Mouse (Mus musculus): ENCODE data around the gene Scamp1. TPM values are rescaled to one million over a fixed set of nuclear protein-coding genes. Genes with fewer than 3 reads are reported as not detected.

Scamp1 gene
- polyA plus RNA-seq, 1 experiment from 2014 or later = 33.1 TPM

GRCm38 (mm10) chr13:94266530-94266929 is 19.1 kb downstream of the Scamp1 start:
- 92% methylated on average over 6 of the region's 6 CpGs for WGBS

GRCm38 (mm10) chr13:94265291-94265690 is 20.4 kb downstream of the Scamp1 start:
- Histone ChIP-seq H3K27ac (no peak overlapping the region), H3K9me3 (no peaks in the 10 kb centered on the region), H3K36me3 (no peaks in the 10 kb centered on the region), H3K27me3 (ENCODE audit: insufficient read depth, poor library complexity, severe bottlenecking) (no peaks in the 10 kb centered on the region), H3K4me1 (replicated peaks) (peaks cover 6% of the 10 kb centered on the region; the same call in 1 of the 2 replicates), H3K4me3 (no peak overlapping the region)
- 73% methylated on average over 3 of the region's 3 CpGs for WGBS
- DNase-seq (ENCODE audit: low spot score) = no peak

More at GRCm38 (mm10) chr13:94266530-94266929, 19.1 kb downstream of the Scamp1 start:
- H3K36me3 ChIP-seq = no peaks in the 10 kb centered on the region
- peaks cover 6% of the 10 kb centered on the region; the same call in 1 of the 2 replicates for H3K4me1 ChIP-seq (replicated peaks)
- no peak overlapping the region for H3K27ac ChIP-seq
- DNase-seq (ENCODE audit: low spot score) = no peak
- H3K4me3 ChIP-seq = no peak overlapping the region
- no peaks in the 10 kb centered on the region for H3K9me3 ChIP-seq
- H3K27me3 ChIP-seq (ENCODE audit: insufficient read depth, poor library complexity, severe bottlenecking) = no peaks in the 10 kb centered on the region

- Histone ChIP-seq H3K4me3 (no peak overlapping the region), H3K27ac (no peak overlapping the region), H3K27me3 (ENCODE audit: insufficient read depth, poor library complexity, severe bottlenecking) (no peaks in the 10 kb centered on the region), H3K36me3 (no peaks in the 10 kb centered on the region), H3K9me3 (no peaks in the 10 kb centered on the region), H3K4me1 (replicated peaks) (peaks cover 6% of the 10 kb centered on the region; the same call in 1 of the 2 replicates)
- DNase-seq (ENCODE audit: low spot score) = no peak
- WGBS = 88% methylated on average over 5 of the region's 5 CpGs
These were observed 21.7 kb downstream of the Scamp1 start for GRCm38 (mm10) chr13:94263943-94264342.

GRCm38 (mm10) chr13:94262551-94262950 is 23.1 kb downstream of the Scamp1 start:
- DNase-seq (ENCODE audit: low spot score) = no peak
- Histone ChIP-seq H3K27me3 (ENCODE audit: insufficient read depth, poor library complexity, severe bottlenecking) (no peaks in the 10 kb centered on the region), H3K9me3 (no peaks in the 10 kb centered on the region), H3K36me3 (no peaks in the 10 kb centered on the region), H3K4me3 (no peak overlapping the region), H3K4me1 (replicated peaks) (no peaks in the 10 kb centered on the region), H3K27ac (no peak overlapping the region)
- 79% methylated on average over 4 of the region's 4 CpGs for WGBS

- 78% methylated on average over 6 of the region's 6 CpGs for WGBS
- Histone ChIP-seq H3K36me3 (no peaks in the 10 kb centered on the region), H3K27me3 (ENCODE audit: insufficient read depth, poor library complexity, severe bottlenecking) (no peaks in the 10 kb centered on the region), H3K4me1 (replicated peaks) (no peaks in the 10 kb centered on the region), H3K4me3 (no peak overlapping the region), H3K27ac (no peak overlapping the region), H3K9me3 (no peaks in the 10 kb centered on the region)
- no peak for DNase-seq (ENCODE audit: low spot score)
These were observed 24.0 kb downstream of the Scamp1 start for GRCm38 (mm10) chr13:94261624-94262023.

GRCm38 (mm10) chr13:94260961-94261360 is 24.7 kb downstream of the Scamp1 start:
- DNase-seq (ENCODE audit: low spot score) = no peak
- H3K27me3 ChIP-seq (ENCODE audit: insufficient read depth, poor library complexity, severe bottlenecking) = no peaks in the 10 kb centered on the region
- no peaks in the 10 kb centered on the region for H3K9me3 ChIP-seq
- H3K27ac ChIP-seq = no peak overlapping the region
- 84% methylated on average over 8 of the region's 8 CpGs for WGBS
- H3K36me3 ChIP-seq = no peaks in the 10 kb centered on the region
- H3K4me3 ChIP-seq = no peak overlapping the region
- H3K4me1 ChIP-seq (replicated peaks) = no peaks in the 10 kb centered on the region

GRCm38 (mm10) chr13:94259210-94259609 is 26.4 kb downstream of the Scamp1 start:
- no peaks in the 10 kb centered on the region for H3K27me3 ChIP-seq (ENCODE audit: insufficient read depth, poor library complexity, severe bottlenecking)
- no peaks in the 10 kb centered on the region for H3K36me3 ChIP-seq
- 0 out of 2 replicates have a peak, but pooled peaks cover 2% of the 10 kb centered on the region for H3K9me3 ChIP-seq
- 89% methylated on average over 5 of the region's 5 CpGs for WGBS
- no peak for DNase-seq (ENCODE audit: low spot score)
- no peak overlapping the region for H3K27ac ChIP-seq
- no peak overlapping the region for H3K4me3 ChIP-seq
- H3K4me1 ChIP-seq (replicated peaks) = no peaks in the 10 kb centered on the region

- WGBS = 91% methylated on average over 6 of the region's 6 CpGs
- DNase-seq (ENCODE audit: low spot score) = no peak
- H3K27me3 ChIP-seq (ENCODE audit: insufficient read depth, poor library complexity, severe bottlenecking) = no peaks in the 10 kb centered on the region
- 0 out of 2 replicates have a peak, but pooled peaks cover 2% of the 10 kb centered on the region for H3K9me3 ChIP-seq
- H3K4me1 ChIP-seq (replicated peaks) = no peaks in the 10 kb centered on the region
- H3K4me3 ChIP-seq = no peak overlapping the region
- no peaks in the 10 kb centered on the region for H3K36me3 ChIP-seq
- no peak overlapping the region for H3K27ac ChIP-seq
These were observed 27.1 kb downstream of the Scamp1 start for GRCm38 (mm10) chr13:94258530-94258929.

- Histone ChIP-seq H3K4me1 (replicated peaks) (no peaks in the 10 kb centered on the region), H3K27me3 (ENCODE audit: insufficient read depth, poor library complexity, severe bottlenecking) (no peaks in the 10 kb centered on the region), H3K9me3 (0 out of 2 replicates have a peak, but pooled peaks cover 2% of the 10 kb centered on the region), H3K36me3 (no peaks in the 10 kb centered on the region), H3K4me3 (no peak overlapping the region), H3K27ac (no peak overlapping the region)
- 81% methylated on average over 2 of the region's 2 CpGs for WGBS
- no peak for DNase-seq (ENCODE audit: low spot score)
These were observed 27.9 kb downstream of the Scamp1 start for GRCm38 (mm10) chr13:94257711-94258110.

GRCm38 (mm10) chr13:94255176-94255575 is 30.5 kb downstream of the Scamp1 start:
- Histone ChIP-seq H3K4me1 (replicated peaks) (no peaks in the 10 kb centered on the region), H3K4me3 (no peak overlapping the region), H3K27ac (no peak overlapping the region), H3K36me3 (no peaks in the 10 kb centered on the region), H3K27me3 (ENCODE audit: insufficient read depth, poor library complexity, severe bottlenecking) (no peaks in the 10 kb centered on the region), H3K9me3 (0 out of 2 replicates have a peak, but pooled peaks cover 2% of the 10 kb centered on the region)
- no peak for DNase-seq (ENCODE audit: low spot score)
- 93% methylated on average over 2 of the region's 2 CpGs for WGBS

GRCm38 (mm10) chr13:94254286-94254685 is 31.4 kb downstream of the Scamp1 start:
- H3K27ac ChIP-seq = no peak overlapping the region
- 0 out of 2 replicates have a peak, but pooled peaks cover 2% of the 10 kb centered on the region for H3K9me3 ChIP-seq
- WGBS = 93% methylated on average over 3 of the region's 3 CpGs

GRCm38 (mm10) chr13:94253052-94253451 is 32.6 kb downstream of the Scamp1 start:
- Histone ChIP-seq H3K4me1 (replicated peaks) (no peaks in the 10 kb centered on the region), H3K27me3 (ENCODE audit: insufficient read depth, poor library complexity, severe bottlenecking) (no peaks in the 10 kb centered on the region), H3K36me3 (no peaks in the 10 kb centered on the region), H3K4me3 (no peak overlapping the region), H3K9me3 (0 out of 2 replicates have a peak, but pooled peaks cover 2% of the 10 kb centered on the region), H3K27ac (no peak overlapping the region)
- WGBS = 89% methylated on average over 5 of the region's 5 CpGs
- DNase-seq (ENCODE audit: low spot score) = no peak

More at GRCm38 (mm10) chr13:94254286-94254685, 31.4 kb downstream of the Scamp1 start:
- H3K4me3 ChIP-seq = no peak overlapping the region
- H3K27me3 ChIP-seq (ENCODE audit: insufficient read depth, poor library complexity, severe bottlenecking) = no peaks in the 10 kb centered on the region
- no peaks in the 10 kb centered on the region for H3K36me3 ChIP-seq
- DNase-seq (ENCODE audit: low spot score) = no peak
- H3K4me1 ChIP-seq (replicated peaks) = no peaks in the 10 kb centered on the region

- 88% methylated on average over 6 of the region's 8 CpGs for WGBS
These were observed 34.9 kb downstream of the Scamp1 start for GRCm38 (mm10) chr13:94250761-94251160.

GRCm38 (mm10) chr13:94250188-94250587 is 35.5 kb downstream of the Scamp1 start:
- H3K9me3 ChIP-seq = 0 out of 2 replicates have a peak, but pooled peaks cover under 1% of the 10 kb centered on the region
- 97% methylated on average over 6 of the region's 6 CpGs for WGBS

More at GRCm38 (mm10) chr13:94250761-94251160, 34.9 kb downstream of the Scamp1 start:
- 0 out of 2 replicates have a peak, but pooled peaks cover 2% of the 10 kb centered on the region for H3K9me3 ChIP-seq
- H3K4me1 ChIP-seq (replicated peaks) = peaks cover 5% of the 10 kb centered on the region
- no peaks in the 10 kb centered on the region for H3K27me3 ChIP-seq (ENCODE audit: insufficient read depth, poor library complexity, severe bottlenecking)
- no peak overlapping the region for H3K27ac ChIP-seq
- DNase-seq (ENCODE audit: low spot score) = no peak
- H3K36me3 ChIP-seq = no peaks in the 10 kb centered on the region
- no peak overlapping the region for H3K4me3 ChIP-seq

More at GRCm38 (mm10) chr13:94250188-94250587, 35.5 kb downstream of the Scamp1 start:
- no peaks in the 10 kb centered on the region for H3K27me3 ChIP-seq (ENCODE audit: insufficient read depth, poor library complexity, severe bottlenecking)
- no peak for DNase-seq (ENCODE audit: low spot score)
- no peak overlapping the region for H3K4me3 ChIP-seq
- H3K27ac ChIP-seq = no peak overlapping the region
- H3K4me1 ChIP-seq (replicated peaks) = peaks cover 5% of the 10 kb centered on the region
- no peaks in the 10 kb centered on the region for H3K36me3 ChIP-seq
